Mouse (Mus musculus) megakaryocyte, embryonic 14.5 days (primary cell): ENCODE measurements around the gene Ccdc141.

Experiments used
- FLI1 ChIP-seq: IDR thresholded peaks from 2 replicates; pipeline ENCODE4 v1.6.1; 2012; ENCODE audit warnings: low read length, inconsistent platforms, mixed read lengths
- GATA1 ChIP-seq: IDR thresholded peaks from 3 replicates; pipeline ENCODE4 v1.6.1; 2012; ENCODE audit warnings: mixed read lengths, low read length, inconsistent platforms, borderline replicate concordance

DNA sequence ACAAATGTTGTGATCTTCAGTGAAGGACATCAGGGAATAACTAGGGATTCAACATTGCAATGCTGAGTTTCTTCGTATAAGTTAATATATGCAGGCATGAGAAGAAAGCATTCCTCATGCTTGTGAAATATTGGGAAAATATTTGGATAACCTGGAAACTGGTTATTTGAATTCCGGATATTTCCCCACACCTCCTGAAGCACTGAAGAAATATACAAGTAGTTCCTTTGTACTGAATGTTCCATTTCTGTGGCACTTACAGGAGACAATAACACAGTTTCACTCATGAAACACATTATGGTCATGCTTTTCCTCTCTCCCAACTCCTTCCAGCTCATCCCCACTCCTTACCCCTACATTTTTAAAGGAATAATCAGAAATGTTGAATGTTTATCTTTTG, 70.6 kb downstream of the Ccdc141 start:
- TF ChIP-seq GATA1 (no peak), FLI1 (no peak)
